Mouse (Mus musculus) bone marrow macrophage, adult 2 months (primary cell): ENCODE data around the gene Myof.

Experiments
- CTCF ChIP-seq: IDR thresholded peaks from 2 replicates; pipeline ENCODE4 v1.5.1; 2012; ENCODE audit warnings: low read depth, mild to moderate bottlenecking, low read length, moderate library complexity
- POLR2A ChIP-seq: IDR thresholded peaks from 2 replicates; pipeline ENCODE4 v1.6.1; 2012; ENCODE audit warnings: mild to moderate bottlenecking, low read depth, low read length, borderline replicate concordance

- TF ChIP-seq CTCF (no peak), POLR2A (no peak)
Observed at GRCm38 (mm10) chr19:37970571-37970970, 72.8 kb downstream of the Myof start.
